Mouse (Mus musculus) neural tube, embryonic 14.5 days (tissue): ENCODE measurements at regions not wholly inside any gene's neighbourhood (a gene's known extent, or its start where the extent isn't known, plus 50 kb on each side); places are given as distances from the start of the nearest gene placed in this dataset.

Experiments
- ATAC-seq: fragments of 200-750 bp; cut with Nextera tagmentation; 2 replicates; pipeline ENCODE4 v1.8.0; 2017; ENCODE audit warnings: low read depth, mild to moderate bottlenecking, moderate TSS enrichment, moderate library complexity
- H3K27ac ChIP-seq: fragments of 300-500 bp; sonication (generic); 2 replicates; pipeline ENCODE4 v1.5.1; 2014; ENCODE audit warnings: low read depth, mild to moderate bottlenecking, control low read depth, low read length, moderate library complexity, mixed read lengths
- H3K27me3 ChIP-seq: fragments of 300-500 bp; sonication (generic); 2 replicates; pipeline ENCODE4 v1.6.1; 2014; ENCODE audit warnings: low read length; ENCODE audit not compliant: control insufficient read depth, insufficient read depth
- H3K36me3 ChIP-seq: fragments of 300-500 bp; sonication (generic); 2 replicates; pipeline ENCODE4 v1.6.1; 2014; ENCODE audit warnings: low read length, mixed read lengths; ENCODE audit not compliant: control insufficient read depth, insufficient read depth
- H3K4me1 ChIP-seq: fragments of 300-500 bp; sonication (generic); 2 replicates; pipeline ENCODE4 v1.6.1; 2014; ENCODE audit warnings: low read length; ENCODE audit not compliant: control insufficient read depth, insufficient read depth
- H3K4me2 ChIP-seq: fragments of 300-500 bp; sonication (generic); 2 replicates; pipeline ENCODE4 v1.6.1; 2014; ENCODE audit warnings: mild to moderate bottlenecking, low read depth, low read length, control low read depth
- H3K4me3 ChIP-seq: fragments of 300-500 bp; sonication (generic); 2 replicates; pipeline ENCODE4 v1.5.1; 2014; ENCODE audit warnings: low read depth, low read length, control low read depth, mixed read lengths
- H3K9ac ChIP-seq: fragments of 300-500 bp; sonication (generic); replicated peaks from 2 replicates; pipeline ENCODE4 v1.6.1; 2014; ENCODE audit warnings: low read depth, mild to moderate bottlenecking, control low read depth, low read length, mixed read lengths
- H3K9me3 ChIP-seq: fragments of 300-500 bp; sonication (generic); 2 replicates; pipeline ENCODE4 v1.6.1; 2016; ENCODE audit warnings: low read length; ENCODE audit not compliant: control insufficient read depth
- WGBS: fragments of 180-500 bp; shearing (Covaris S2); extraction: QIAGEN DNeasy Blood & Tissue Kit; methylation state at CpG from one replicate; pipeline ENCODE4 v1.1.7; 2014; 5-methylcytosine and 5-hydroxymethylcytosine counted together

- no peaks in the 10 kb centered on the region for H3K27me3 ChIP-seq
- 100% methylated on average over 1 of the region's 1 CpGs for WGBS
- H3K4me1 ChIP-seq = no peaks in the 10 kb centered on the region
- H3K9me3 ChIP-seq = no peaks in the 10 kb centered on the region
- no peak for ATAC-seq
- H3K36me3 ChIP-seq = no peaks in the 10 kb centered on the region
- no peak overlapping the region for H3K27ac ChIP-seq
- no peak overlapping the region for H3K4me2 ChIP-seq
- H3K9ac ChIP-seq = no peak overlapping the region
- no peak overlapping the region for H3K4me3 ChIP-seq
These were observed 95.0 kb upstream of the Stc2 start for GRCm38 (mm10) chr11:31464844-31465243.

- Histone ChIP-seq H3K27ac (no peak overlapping the region), H3K4me2 (no peak overlapping the region), H3K9me3 (no peaks in the 10 kb centered on the region), H3K36me3 (no peaks in the 10 kb centered on the region), H3K4me1 (no peaks in the 10 kb centered on the region), H3K27me3 (no peaks in the 10 kb centered on the region), H3K4me3 (no peak overlapping the region), H3K9ac (no peak overlapping the region)
- ATAC-seq = no peak
These were observed 92.6 kb upstream of the Stc2 start for GRCm38 (mm10) chr11:31462440-31462839.

GRCm38 (mm10) chr11:31461824-31462223, 92.0 kb upstream of the Stc2 start:
- Histone ChIP-seq H3K4me1 (no peaks in the 10 kb centered on the region), H3K9ac (no peak overlapping the region), H3K27ac (no peak overlapping the region), H3K4me3 (no peak overlapping the region), H3K36me3 (no peaks in the 10 kb centered on the region), H3K27me3 (no peaks in the 10 kb centered on the region), H3K4me2 (no peak overlapping the region), H3K9me3 (no peaks in the 10 kb centered on the region)
- ATAC-seq = no peak
- 89% methylated on average over 4 of the region's 4 CpGs for WGBS

GRCm38 (mm10) chr11:31461348-31461747, 91.5 kb upstream of the Stc2 start:
- no peaks in the 10 kb centered on the region for H3K9me3 ChIP-seq
- H3K36me3 ChIP-seq = no peaks in the 10 kb centered on the region
- WGBS = 58% methylated on average over 3 of the region's 3 CpGs
- no peak overlapping the region for H3K27ac ChIP-seq
- H3K4me2 ChIP-seq = no peak overlapping the region
- H3K4me3 ChIP-seq = no peak overlapping the region
- no peaks in the 10 kb centered on the region for H3K27me3 ChIP-seq
- H3K4me1 ChIP-seq = no peaks in the 10 kb centered on the region
- H3K9ac ChIP-seq = no peak overlapping the region
- ATAC-seq = no peak

- H3K4me3 ChIP-seq = no peak overlapping the region
- H3K36me3 ChIP-seq = no peaks in the 10 kb centered on the region
- no peak for ATAC-seq
- H3K4me1 ChIP-seq = no peaks in the 10 kb centered on the region
- 99% methylated on average over 2 of the region's 2 CpGs for WGBS
- no peak overlapping the region for H3K4me2 ChIP-seq
- H3K9ac ChIP-seq = no peak overlapping the region
- no peaks in the 10 kb centered on the region for H3K27me3 ChIP-seq
- H3K9me3 ChIP-seq = no peaks in the 10 kb centered on the region
- no peak overlapping the region for H3K27ac ChIP-seq
These were observed 57.5 kb upstream of the Stc2 start for GRCm38 (mm10) chr11:31427374-31427773.
